Mouse (Mus musculus): ENCODE measurements around the gene Pde7b. TPM values are rescaled to one million over a fixed set of nuclear protein-coding genes. Genes with fewer than 3 reads are reported as not detected.
A peak's percentile ranks its signal among the peaks of the same experiment; 100 is the strongest.

Pde7b gene
- total RNA-seq, 1 experiment from 2014 or later, result 13.6 TPM

GRCm38 (mm10) chr10:20724451-20724850 lies 427 bp downstream of the Pde7b start:
- ATAC-seq (ENCODE audit: extremely low read depth, insufficient number of reproducible peaks, low FRiP score, poor library complexity, severe bottlenecking), result no peak

DNA sequence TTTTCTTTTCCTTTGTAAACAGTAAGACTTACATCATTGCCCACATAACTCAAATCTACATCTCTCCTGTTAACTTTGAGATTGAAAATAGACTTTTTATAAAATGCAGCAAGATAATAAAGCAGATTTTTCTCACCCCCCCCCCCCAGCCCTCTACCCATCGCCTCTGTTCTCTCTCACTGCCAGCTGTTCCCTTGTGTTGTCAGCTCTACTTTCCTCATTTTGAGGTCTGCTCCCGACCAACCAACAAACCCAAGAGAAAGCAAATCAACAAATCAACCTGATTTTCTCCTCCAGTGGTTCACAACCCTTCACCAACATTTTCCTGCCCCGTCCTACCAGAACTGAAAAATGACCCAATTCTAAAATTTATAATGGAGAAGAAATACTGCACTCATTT lies 916 bp downstream of the Pde7b start:
- ATAC-seq (ENCODE audit: extremely low read depth, insufficient number of reproducible peaks, low FRiP score, poor library complexity, severe bottlenecking), result no peak

GRCm38 (mm10) chr10:20723521-20723915 lies 1.4 kb downstream of the Pde7b start:
- no peak for ATAC-seq (ENCODE audit: extremely low read depth, insufficient number of reproducible peaks, low FRiP score, poor library complexity, severe bottlenecking)

GRCm38 (mm10) chr10:20722651-20723520 lies 2.0 kb downstream of the Pde7b start:
- no peak for ATAC-seq (ENCODE audit: extremely low read depth, insufficient number of reproducible peaks, low FRiP score, poor library complexity, severe bottlenecking)

DNA sequence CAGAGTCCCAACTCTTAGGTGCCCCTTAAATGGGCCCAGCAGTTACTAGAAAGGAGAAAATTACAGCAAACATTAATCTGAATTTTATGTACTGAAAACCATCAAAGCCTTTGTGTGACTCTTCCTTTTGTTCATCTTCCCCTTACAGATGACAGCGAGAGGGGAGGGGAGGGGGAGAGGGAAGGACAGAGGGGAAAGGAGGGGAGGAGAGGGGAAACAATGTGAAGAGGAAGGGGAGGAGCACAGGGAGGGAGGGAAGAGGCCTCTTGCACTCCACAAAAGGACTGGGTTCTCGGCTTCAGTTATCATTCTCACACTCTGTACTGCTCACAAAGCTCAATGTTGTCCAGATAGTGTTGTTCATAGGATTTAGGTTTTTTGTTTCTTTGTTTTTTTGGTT lies 5.7 kb downstream of the Pde7b start:
- no peak for ATAC-seq (ENCODE audit: extremely low read depth, insufficient number of reproducible peaks, low FRiP score, poor library complexity, severe bottlenecking)

DNA sequence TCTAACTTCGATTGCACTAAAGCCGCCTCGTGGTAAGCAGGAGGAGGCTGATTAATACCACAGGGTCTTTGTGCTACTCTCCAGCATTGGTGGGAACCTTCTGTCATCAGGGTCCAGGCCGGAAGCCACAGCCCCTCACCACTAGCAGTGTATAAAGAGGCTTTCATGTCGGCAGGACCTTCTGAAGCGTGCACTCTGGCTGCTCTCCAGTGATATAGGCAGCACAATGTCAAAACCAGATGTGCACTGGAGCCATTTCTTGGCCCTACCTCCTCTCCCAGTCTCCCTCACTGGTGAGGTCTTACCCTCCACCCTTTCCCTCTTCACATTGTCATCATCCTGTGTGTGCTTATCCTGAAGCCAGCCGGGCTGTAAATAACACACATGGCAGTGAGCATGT lies 24.2 kb downstream of the Pde7b start:
- ATAC-seq (ENCODE audit: extremely low read depth, insufficient number of reproducible peaks, low FRiP score, poor library complexity, severe bottlenecking), result no peak

GRCm38 (mm10) chr10:20699874-20700273 lies 25.0 kb downstream of the Pde7b start:
- no peak for ATAC-seq (ENCODE audit: extremely low read depth, insufficient number of reproducible peaks, low FRiP score, poor library complexity, severe bottlenecking)

- no peak for ATAC-seq (ENCODE audit: extremely low read depth, insufficient number of reproducible peaks, low FRiP score, poor library complexity, severe bottlenecking)
These were observed 29.2 kb downstream of the Pde7b start for GRCm38 (mm10) chr10:20695637-20696036.

- no peak for ATAC-seq (ENCODE audit: extremely low read depth, insufficient number of reproducible peaks, low FRiP score, poor library complexity, severe bottlenecking)
These were observed 34.9 kb downstream of the Pde7b start for GRCm38 (mm10) chr10:20690002-20690401.

- no peak for ATAC-seq (ENCODE audit: extremely low read depth, insufficient number of reproducible peaks, low FRiP score, poor library complexity, severe bottlenecking)
These were observed 40.7 kb downstream of the Pde7b start for GRCm38 (mm10) chr10:20684151-20684550.

DNA sequence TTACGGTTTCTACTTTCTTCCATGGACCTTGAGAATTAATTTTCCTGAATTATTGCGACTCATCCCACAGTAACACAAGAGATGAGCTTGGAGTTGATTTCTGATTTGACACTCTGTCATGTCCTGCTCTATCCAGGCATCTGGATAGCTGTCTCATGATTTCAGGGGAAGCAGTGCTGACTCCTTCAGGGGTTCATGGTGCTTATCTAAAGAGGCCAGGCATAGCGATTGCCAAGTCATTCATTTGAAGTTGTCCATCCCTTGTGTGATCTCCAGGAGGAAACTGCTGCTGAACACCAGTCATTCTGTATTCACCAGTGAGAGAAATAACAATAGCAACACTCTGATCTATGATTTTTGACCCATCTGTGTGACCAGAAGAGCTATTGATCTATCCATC lies 43.9 kb downstream of the Pde7b start:
- no peak for ATAC-seq (ENCODE audit: extremely low read depth, insufficient number of reproducible peaks, low FRiP score, poor library complexity, severe bottlenecking)

- no peak for ATAC-seq (ENCODE audit: extremely low read depth, insufficient number of reproducible peaks, low FRiP score, poor library complexity, severe bottlenecking)
These were observed 49.6 kb downstream of the Pde7b start for GRCm38 (mm10) chr10:20675321-20675720.

GRCm38 (mm10) chr10:20673798-20674197 lies 51.1 kb downstream of the Pde7b start:
- ATAC-seq (ENCODE audit: extremely low read depth, insufficient number of reproducible peaks, low FRiP score, poor library complexity, severe bottlenecking), result no peak

GRCm38 (mm10) chr10:20672591-20672990 lies 52.3 kb downstream of the Pde7b start:
- ATAC-seq (ENCODE audit: extremely low read depth, insufficient number of reproducible peaks, low FRiP score, poor library complexity, severe bottlenecking), result no peak

- ATAC-seq (ENCODE audit: extremely low read depth, insufficient number of reproducible peaks, low FRiP score, poor library complexity, severe bottlenecking), result no peak
These were observed 53.3 kb downstream of the Pde7b start for GRCm38 (mm10) chr10:20671621-20672020.

- no peak for ATAC-seq (ENCODE audit: extremely low read depth, insufficient number of reproducible peaks, low FRiP score, poor library complexity, severe bottlenecking)
These were observed 54.3 kb downstream of the Pde7b start for GRCm38 (mm10) chr10:20670541-20670940.

GRCm38 (mm10) chr10:20669467-20669866 lies 55.4 kb downstream of the Pde7b start:
- ATAC-seq (ENCODE audit: extremely low read depth, insufficient number of reproducible peaks, low FRiP score, poor library complexity, severe bottlenecking), result no peak

DNA sequence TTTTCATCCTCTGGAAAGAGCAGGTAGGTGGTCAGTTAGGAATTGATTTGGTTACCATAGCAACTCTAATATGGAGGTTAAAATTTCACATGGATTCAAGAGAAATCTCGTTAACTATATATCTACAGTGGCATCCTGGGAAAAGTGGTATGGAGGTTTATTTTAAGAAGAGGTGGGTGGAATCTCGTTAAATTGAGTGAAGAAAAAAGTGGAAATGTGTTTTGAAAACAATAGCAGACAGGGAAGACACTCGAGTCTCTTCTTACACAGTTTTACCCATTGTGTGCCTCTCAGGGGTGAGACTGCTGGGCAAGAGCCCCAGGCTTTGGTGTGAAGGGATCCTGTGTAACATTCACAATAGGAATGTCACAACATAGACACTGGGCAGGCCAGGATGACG lies 56.3 kb downstream of the Pde7b start:
- no peak for ATAC-seq (ENCODE audit: extremely low read depth, insufficient number of reproducible peaks, low FRiP score, poor library complexity, severe bottlenecking)

GRCm38 (mm10) chr10:20666655-20667054 lies 58.2 kb downstream of the Pde7b start:
- ATAC-seq (ENCODE audit: extremely low read depth, insufficient number of reproducible peaks, low FRiP score, poor library complexity, severe bottlenecking), result no peak

GRCm38 (mm10) chr10:20662951-20663350 lies 61.9 kb downstream of the Pde7b start:
- peak; percentile 67; the same call in 1 of the 2 replicates for ATAC-seq (ENCODE audit: extremely low read depth, insufficient number of reproducible peaks, low FRiP score, poor library complexity, severe bottlenecking)

DNA sequence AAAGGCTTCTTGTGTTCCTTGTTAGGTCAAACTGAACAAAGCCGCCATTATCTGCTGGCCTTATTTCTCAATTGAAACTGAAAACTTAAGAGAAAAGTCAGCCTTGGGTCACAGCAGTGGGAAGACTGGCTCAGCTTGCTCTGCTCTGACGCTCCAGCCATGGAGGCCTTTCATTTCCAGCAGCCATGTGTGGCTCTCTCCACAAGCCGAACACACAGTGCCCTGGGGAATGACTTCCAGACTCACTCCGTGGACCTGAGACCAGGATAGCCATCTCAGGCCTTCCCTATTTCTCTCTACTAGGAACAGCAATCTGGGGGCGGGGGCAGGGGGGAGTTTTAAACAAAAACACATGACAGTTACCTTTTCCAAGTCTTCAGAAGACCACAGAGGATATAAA lies 63.2 kb downstream of the Pde7b start:
- ATAC-seq (ENCODE audit: extremely low read depth, insufficient number of reproducible peaks, low FRiP score, poor library complexity, severe bottlenecking), result no peak
